Mouse (Mus musculus): Measurements from ENCODE around the gene Esrrg. TPM values are rescaled to one million over a fixed set of nuclear protein-coding genes. Genes with fewer than 3 reads are reported as not detected.

Esrrg gene
- polyA plus RNA-seq, 1 experiment from 2014 or later, result 34.2 TPM

GRCm38 (mm10) chr1:188157237-188157955 lies 548.8 kb downstream of the Esrrg start:
- Histone ChIP-seq H3K4me2 (no peak overlapping the region), H3K4me3 (ENCODE audit: low read depth, low read length) (no peak overlapping the region), H3K27ac (ENCODE audit: low read depth, low read length) (no peak overlapping the region), H3K27me3 (ENCODE audit: control insufficient read depth, insufficient read depth, low read length) (no peaks in the 10 kb centered on the region), H3K9ac (ENCODE audit: low read depth, low read length) (no peak overlapping the region), H3K4me1 (ENCODE audit: control insufficient read depth, insufficient read depth, low read length) (peaks cover 12% of the 10 kb centered on the region), H3K36me3 (ENCODE audit: control insufficient read depth, insufficient read depth, low read length) (no peaks in the 10 kb centered on the region), H3K9me3 (replicated peaks; ENCODE audit: control insufficient read depth, low read length) (no peaks in the 10 kb centered on the region)
- no peak for ATAC-seq (replicated peaks; ENCODE audit: insufficient number of reproducible peaks, low FRiP score, low TSS enrichment)
- 73% methylated on average over 7 of the region's 7 CpGs for WGBS (ENCODE audit: insufficient replicate concordance)

GRCm38 (mm10) chr1:188158675-188159074 lies 550.1 kb downstream of the Esrrg start:
- no peaks in the 10 kb centered on the region for H3K9me3 ChIP-seq (replicated peaks; ENCODE audit: control insufficient read depth, low read length)
- ATAC-seq (replicated peaks; ENCODE audit: insufficient number of reproducible peaks, low FRiP score, low TSS enrichment), result no peak
- no peak overlapping the region for H3K27ac ChIP-seq (ENCODE audit: low read depth, low read length)

DNA sequence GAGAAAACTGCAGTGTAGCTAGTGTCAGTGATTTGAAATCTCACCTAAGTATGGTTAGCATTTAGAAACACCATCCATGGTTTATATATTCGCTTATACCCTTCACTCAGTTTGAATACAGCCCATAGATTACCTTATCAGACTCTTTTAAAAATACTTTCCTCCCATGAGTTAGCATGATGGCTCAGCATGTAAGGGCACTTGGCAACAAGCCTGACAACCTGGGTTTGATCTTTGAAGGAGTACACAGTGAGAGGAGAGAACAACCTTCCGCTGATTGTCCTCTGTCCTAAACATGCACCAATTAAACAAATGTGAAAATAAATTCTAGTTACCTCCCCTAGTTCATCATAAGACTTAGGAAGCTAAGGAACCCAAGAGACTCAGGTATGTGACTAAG lies 550.5 kb downstream of the Esrrg start:
- H3K4me2 ChIP-seq, result no peak overlapping the region
- H3K4me3 ChIP-seq (ENCODE audit: low read depth, low read length), result no peak overlapping the region
- no peak for ATAC-seq (replicated peaks; ENCODE audit: insufficient number of reproducible peaks, low FRiP score, low TSS enrichment)
- no peak overlapping the region for H3K9ac ChIP-seq (ENCODE audit: low read depth, low read length)
- WGBS (ENCODE audit: insufficient replicate concordance), result 85% methylated on average over 2 of the region's 2 CpGs
- peaks cover 12% of the 10 kb centered on the region for H3K4me1 ChIP-seq (ENCODE audit: control insufficient read depth, insufficient read depth, low read length)
- H3K36me3 ChIP-seq (ENCODE audit: control insufficient read depth, insufficient read depth, low read length), result no peaks in the 10 kb centered on the region
- no peak overlapping the region for H3K27ac ChIP-seq (ENCODE audit: low read depth, low read length)
- H3K9me3 ChIP-seq (replicated peaks; ENCODE audit: control insufficient read depth, low read length), result no peaks in the 10 kb centered on the region
- no peaks in the 10 kb centered on the region for H3K27me3 ChIP-seq (ENCODE audit: control insufficient read depth, insufficient read depth, low read length)

More at GRCm38 (mm10) chr1:188158675-188159074, 550.1 kb downstream of the Esrrg start:
- H3K4me1 ChIP-seq (ENCODE audit: control insufficient read depth, insufficient read depth, low read length), result peaks cover 13% of the 10 kb centered on the region
- H3K4me2 ChIP-seq, result no peak overlapping the region
- no peak overlapping the region for H3K9ac ChIP-seq (ENCODE audit: low read depth, low read length)
- no peak overlapping the region for H3K4me3 ChIP-seq (ENCODE audit: low read depth, low read length)
- no peaks in the 10 kb centered on the region for H3K27me3 ChIP-seq (ENCODE audit: control insufficient read depth, insufficient read depth, low read length)
- H3K36me3 ChIP-seq (ENCODE audit: control insufficient read depth, insufficient read depth, low read length), result no peaks in the 10 kb centered on the region
- WGBS (ENCODE audit: insufficient replicate concordance), result 58% methylated on average over 1 of the region's 1 CpGs

GRCm38 (mm10) chr1:188163058-188163457 lies 554.5 kb downstream of the Esrrg start:
- H3K9ac ChIP-seq (ENCODE audit: low read depth, low read length), result no peak overlapping the region
- no peak overlapping the region for H3K27ac ChIP-seq (ENCODE audit: low read depth, low read length)
- no peaks in the 10 kb centered on the region for H3K27me3 ChIP-seq (ENCODE audit: control insufficient read depth, insufficient read depth, low read length)
- no peak overlapping the region for H3K4me2 ChIP-seq
- ATAC-seq (replicated peaks; ENCODE audit: insufficient number of reproducible peaks, low FRiP score, low TSS enrichment), result no peak
- no peaks in the 10 kb centered on the region for H3K36me3 ChIP-seq (ENCODE audit: control insufficient read depth, insufficient read depth, low read length)
- no peak overlapping the region for H3K4me3 ChIP-seq (ENCODE audit: low read depth, low read length)
- no peaks in the 10 kb centered on the region for H3K9me3 ChIP-seq (replicated peaks; ENCODE audit: control insufficient read depth, low read length)
- H3K4me1 ChIP-seq (ENCODE audit: control insufficient read depth, insufficient read depth, low read length), result peaks cover 7% of the 10 kb centered on the region; the same call in 1 of the 2 replicates

DNA sequence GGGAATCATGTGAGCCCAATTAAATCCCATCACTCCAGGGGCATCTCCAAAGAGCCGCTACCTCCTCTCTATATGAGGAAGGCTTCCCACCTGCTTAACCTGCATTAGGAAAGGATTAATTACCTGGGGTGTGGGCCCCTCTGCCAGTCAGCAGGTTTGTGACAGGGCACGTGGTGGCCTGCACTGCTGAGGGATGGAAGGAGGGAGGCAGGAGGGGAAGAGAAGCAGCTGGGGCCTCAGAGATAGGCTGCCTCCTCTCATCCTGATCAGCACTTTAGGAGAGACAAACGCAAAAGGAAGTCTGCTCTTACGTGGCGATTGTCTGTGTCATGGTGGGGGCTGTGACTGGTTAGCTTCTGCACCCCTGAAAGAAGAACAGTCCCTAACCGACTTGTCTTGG lies 555.7 kb downstream of the Esrrg start:
- Histone ChIP-seq H3K4me3 (ENCODE audit: low read depth, low read length) (no peak overlapping the region), H3K9me3 (replicated peaks; ENCODE audit: control insufficient read depth, low read length) (no peaks in the 10 kb centered on the region), H3K27me3 (ENCODE audit: control insufficient read depth, insufficient read depth, low read length) (no peaks in the 10 kb centered on the region), H3K4me1 (ENCODE audit: control insufficient read depth, insufficient read depth, low read length) (peaks cover 7% of the 10 kb centered on the region; the same call in 1 of the 2 replicates), H3K27ac (ENCODE audit: low read depth, low read length) (no peak overlapping the region), H3K9ac (ENCODE audit: low read depth, low read length) (no peak overlapping the region), H3K36me3 (ENCODE audit: control insufficient read depth, insufficient read depth, low read length) (no peaks in the 10 kb centered on the region), H3K4me2 (no peak overlapping the region)
- WGBS (ENCODE audit: insufficient replicate concordance), result 40% methylated on average over 6 of the region's 6 CpGs
- no peak for ATAC-seq (replicated peaks; ENCODE audit: insufficient number of reproducible peaks, low FRiP score, low TSS enrichment)

DNA sequence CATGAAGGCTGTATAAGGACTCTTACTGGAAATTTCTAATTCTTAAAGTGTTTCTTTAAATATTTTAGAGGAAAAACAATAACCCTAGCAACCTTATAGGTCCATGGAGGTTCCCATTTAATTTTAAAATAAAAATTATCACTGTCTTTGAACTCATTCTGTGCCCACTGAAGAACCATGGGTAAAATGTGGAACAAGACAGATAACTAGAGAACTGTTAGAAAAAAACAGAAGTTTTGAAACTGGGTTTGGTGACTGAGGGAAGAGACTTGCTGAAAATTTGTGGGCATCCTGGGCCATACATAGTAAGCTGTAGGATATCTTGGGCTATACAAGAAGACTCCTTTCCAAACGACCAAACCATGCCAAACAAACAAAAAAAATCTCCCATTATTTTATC lies 565.3 kb downstream of the Esrrg start:
- Histone ChIP-seq H3K9me3 (replicated peaks; ENCODE audit: control insufficient read depth, low read length) (no peaks in the 10 kb centered on the region), H3K27me3 (ENCODE audit: control insufficient read depth, insufficient read depth, low read length) (no peaks in the 10 kb centered on the region), H3K36me3 (ENCODE audit: control insufficient read depth, insufficient read depth, low read length) (no peaks in the 10 kb centered on the region), H3K4me1 (ENCODE audit: control insufficient read depth, insufficient read depth, low read length) (no peaks in the 10 kb centered on the region), H3K27ac (ENCODE audit: low read depth, low read length) (no peak overlapping the region), H3K4me2 (no peak overlapping the region), H3K9ac (ENCODE audit: low read depth, low read length) (no peak overlapping the region), H3K4me3 (ENCODE audit: low read depth, low read length) (no peak overlapping the region)
- WGBS (ENCODE audit: insufficient replicate concordance), result 45% methylated on average over 1 of the region's 1 CpGs
- ATAC-seq (replicated peaks; ENCODE audit: insufficient number of reproducible peaks, low FRiP score, low TSS enrichment), result no peak

- Histone ChIP-seq H3K27ac (ENCODE audit: low read depth, low read length) (no peak overlapping the region), H3K27me3 (ENCODE audit: control insufficient read depth, insufficient read depth, low read length) (no peaks in the 10 kb centered on the region), H3K4me1 (ENCODE audit: control insufficient read depth, insufficient read depth, low read length) (no peaks in the 10 kb centered on the region), H3K36me3 (ENCODE audit: control insufficient read depth, insufficient read depth, low read length) (no peaks in the 10 kb centered on the region), H3K9me3 (replicated peaks; ENCODE audit: control insufficient read depth, low read length) (no peaks in the 10 kb centered on the region), H3K4me3 (ENCODE audit: low read depth, low read length) (no peak overlapping the region), H3K4me2 (no peak overlapping the region), H3K9ac (ENCODE audit: low read depth, low read length) (no peak overlapping the region)
- ATAC-seq (replicated peaks; ENCODE audit: insufficient number of reproducible peaks, low FRiP score, low TSS enrichment), result no peak
- 84% methylated on average over 5 of the region's 5 CpGs for WGBS (ENCODE audit: insufficient replicate concordance)
Observed at GRCm38 (mm10) chr1:188182951-188183350, 574.4 kb downstream of the Esrrg start.

GRCm38 (mm10) chr1:188186440-188187117 lies 578.0 kb downstream of the Esrrg start:
- WGBS (ENCODE audit: insufficient replicate concordance), result 77% methylated on average over 17 of the region's 17 CpGs
- Histone ChIP-seq H3K27me3 (ENCODE audit: control insufficient read depth, insufficient read depth, low read length) (no peaks in the 10 kb centered on the region), H3K4me2 (no peak overlapping the region), H3K36me3 (ENCODE audit: control insufficient read depth, insufficient read depth, low read length) (no peaks in the 10 kb centered on the region), H3K9me3 (replicated peaks; ENCODE audit: control insufficient read depth, low read length) (no peaks in the 10 kb centered on the region), H3K27ac (ENCODE audit: low read depth, low read length) (no peak overlapping the region), H3K4me1 (ENCODE audit: control insufficient read depth, insufficient read depth, low read length) (no peaks in the 10 kb centered on the region), H3K9ac (ENCODE audit: low read depth, low read length) (no peak overlapping the region), H3K4me3 (ENCODE audit: low read depth, low read length) (no peak overlapping the region)
- no peak for ATAC-seq (replicated peaks; ENCODE audit: insufficient number of reproducible peaks, low FRiP score, low TSS enrichment)

GRCm38 (mm10) chr1:188192971-188193370 lies 584.4 kb downstream of the Esrrg start:
- Histone ChIP-seq H3K9ac (ENCODE audit: low read depth, low read length) (no peak overlapping the region), H3K36me3 (ENCODE audit: control insufficient read depth, insufficient read depth, low read length) (no peaks in the 10 kb centered on the region), H3K9me3 (replicated peaks; ENCODE audit: control insufficient read depth, low read length) (no peaks in the 10 kb centered on the region), H3K4me2 (no peak overlapping the region), H3K4me1 (ENCODE audit: control insufficient read depth, insufficient read depth, low read length) (no peaks in the 10 kb centered on the region), H3K27me3 (ENCODE audit: control insufficient read depth, insufficient read depth, low read length) (no peaks in the 10 kb centered on the region), H3K4me3 (ENCODE audit: low read depth, low read length) (no peak overlapping the region), H3K27ac (ENCODE audit: low read depth, low read length) (no peak overlapping the region)
- WGBS (ENCODE audit: insufficient replicate concordance), result 96% methylated on average over 2 of the region's 2 CpGs
- no peak for ATAC-seq (replicated peaks; ENCODE audit: insufficient number of reproducible peaks, low FRiP score, low TSS enrichment)

All from heart, embryonic 11.5 days (tissue).